Mouse (Mus musculus) spleen, postnatal 4 days (tissue): Measurements from ENCODE around the gene Lrrn1.

Source experiments
- DNase-seq, 2 experiments: peaks; one replicate each; pipeline ENCODE4 v3.0.0; 2022; ENCODE audit warnings: low spot score in 2 of 2

The Lrrn1 gene

GRCm38 (mm10) chr6:107583759-107584383, 54.3 kb downstream of the Lrrn1 start:
- DNase-seq = no peak

- no peak for DNase-seq
Observed at GRCm38 (mm10) chr6:107605151-107605550, 75.6 kb downstream of the Lrrn1 start.

GRCm38 (mm10) chr6:107614288-107614687, 84.7 kb downstream of the Lrrn1 start:
- DNase-seq = no peak
